Mouse (Mus musculus) bone marrow macrophage, adult 2 months (primary cell): ENCODE measurements at regions not wholly inside any gene's neighbourhood (a gene's known extent, or its start where the extent isn't known, plus 50 kb on each side); places are given as distances from the start of the nearest gene placed in this dataset.

ENCODE experiments used
- CTCF ChIP-seq: IDR thresholded peaks from 2 replicates; pipeline ENCODE4 v1.5.1; 2012; ENCODE audit warnings: low read depth, mild to moderate bottlenecking, low read length, moderate library complexity
- POLR2A ChIP-seq: IDR thresholded peaks from 2 replicates; pipeline ENCODE4 v1.6.1; 2012; ENCODE audit warnings: mild to moderate bottlenecking, low read depth, low read length, borderline replicate concordance

GRCm38 (mm10) chr13:85629506-85630175, 340.7 kb upstream of the Rasa1 start:
- TF ChIP-seq CTCF = no peak
- no peak for TF ChIP-seq POLR2A
